Mouse (Mus musculus): ENCODE measurements around the gene Mrpl34. TPM values are rescaled to one million over a fixed set of nuclear protein-coding genes. Genes with fewer than 3 reads are reported as not detected.
"Not testable (repeated sequence)": the region's sequence is repeated elsewhere in the genome, so short reads cannot be mapped to it uniquely, and the experiment has no call there.

Mrpl34 gene
- polyA plus RNA-seq (2017; shearing (Covaris generic)), result 10 to 100 TPM; 65.1 to 82.9 TPM

DNA sequence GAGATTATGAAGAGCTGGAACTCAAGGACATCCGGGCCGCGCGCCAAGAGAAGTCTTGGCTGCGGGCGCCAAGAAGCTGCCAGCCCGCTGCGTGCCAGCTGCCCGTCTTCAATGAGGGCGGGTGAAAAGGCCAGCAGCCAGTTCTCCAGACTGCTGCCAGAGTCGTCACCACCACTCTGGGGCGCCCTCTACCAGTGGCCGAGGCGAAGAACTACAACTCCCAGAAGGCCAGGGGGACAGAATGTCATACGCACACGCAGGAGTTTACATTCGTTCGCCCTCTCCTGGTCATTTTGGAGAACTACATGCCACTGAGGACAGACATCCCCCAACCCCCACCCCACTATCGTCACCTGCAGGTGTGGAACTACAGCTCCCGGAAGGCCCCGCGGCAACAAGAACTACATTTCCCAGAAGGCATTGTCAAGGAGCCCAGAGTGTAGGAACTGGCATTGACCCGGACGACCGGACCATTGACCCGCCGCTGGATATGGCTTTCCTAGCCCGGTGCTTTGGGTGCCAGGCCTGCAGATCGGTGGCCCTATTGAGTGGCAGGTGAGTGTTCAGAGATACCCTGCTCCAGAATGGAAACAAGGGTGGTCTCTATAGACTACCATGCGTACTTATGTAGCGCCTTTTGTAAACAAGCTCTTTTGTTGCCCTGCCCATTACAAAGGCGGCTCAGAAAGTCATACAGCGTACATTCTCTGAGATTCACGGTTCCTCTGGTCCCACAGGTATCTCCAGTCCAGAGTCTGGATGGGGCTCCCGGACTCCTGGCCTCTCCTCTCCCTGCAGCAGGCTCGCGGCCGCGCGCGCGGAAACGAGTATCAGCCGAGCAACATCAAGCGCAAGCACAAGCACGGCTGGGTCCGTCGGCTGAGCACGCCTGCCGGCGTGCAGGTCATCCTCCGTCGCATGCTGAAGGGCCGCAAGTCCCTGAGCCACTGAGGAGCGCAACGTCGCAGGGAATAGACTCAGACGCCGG, at the start of gene Mrpl34:
TSS of gene Mrpl34 (plus strand) at position 447 of the 988 bp plus-strand sequence.
- peak; percentile 65 for ATAC-seq

DNA sequence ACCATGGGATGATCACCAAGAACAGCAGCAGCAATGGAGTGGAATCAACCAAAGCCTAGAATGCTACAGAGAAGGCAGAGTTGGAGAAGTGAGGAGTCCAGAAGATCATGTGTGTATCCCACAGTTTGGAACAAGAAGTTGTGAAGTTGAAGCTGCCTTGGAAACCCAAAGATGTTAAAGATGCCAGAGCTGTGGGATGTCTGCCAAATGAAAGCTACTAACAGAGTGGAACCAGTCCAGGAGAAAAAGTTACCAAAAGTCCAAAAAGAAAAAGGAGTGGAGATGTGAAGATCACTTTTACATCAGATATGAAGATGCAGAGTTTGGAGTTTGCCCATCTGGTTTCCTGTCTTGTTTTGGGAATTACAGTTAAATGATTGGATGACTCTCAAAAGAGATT, 42.6 kb upstream of the Mrpl34 start:
- ATAC-seq, result no peak

DNA sequence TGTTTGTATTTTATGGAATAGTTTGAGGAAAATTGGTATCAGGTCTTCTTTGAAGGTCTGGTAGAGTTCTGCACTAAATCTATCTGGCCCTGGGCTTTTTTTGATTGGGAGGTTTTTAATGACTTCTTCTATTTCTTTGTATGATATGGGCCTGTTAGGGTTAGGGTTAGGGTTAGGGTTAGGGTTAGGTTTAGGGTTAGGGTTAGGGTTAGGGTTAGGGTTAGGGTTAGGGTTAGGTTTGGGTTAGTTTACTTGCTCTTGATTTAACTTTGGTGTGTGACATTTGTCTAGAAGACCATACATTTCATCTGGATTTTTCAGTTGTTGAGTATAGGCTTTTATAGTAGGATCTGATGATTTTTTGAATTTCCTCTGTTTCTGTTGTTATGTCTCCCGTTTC, 31.8 kb upstream of the Mrpl34 start:
- not testable (repeated sequence) for ATAC-seq

DNA sequence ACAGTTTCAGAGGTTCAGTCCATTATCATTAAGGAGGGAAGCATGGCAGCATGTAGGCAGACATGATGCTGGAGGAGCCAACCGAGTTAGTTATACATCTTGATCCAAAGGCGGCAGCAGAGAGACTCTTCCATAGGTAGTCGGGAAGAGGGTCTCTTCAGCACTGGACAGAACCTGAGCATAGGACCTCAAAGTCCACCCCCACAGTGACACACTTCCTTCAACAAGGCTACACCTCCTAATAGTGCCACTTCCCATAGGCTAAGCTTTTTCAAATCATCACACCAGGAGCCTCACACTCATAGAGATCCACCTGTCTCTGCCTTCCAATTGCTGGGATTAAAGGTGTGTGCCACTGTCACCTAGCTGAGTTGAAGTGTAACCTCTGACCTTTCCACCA, 27.7 kb upstream of the Mrpl34 start:
- no peak for ATAC-seq

DNA sequence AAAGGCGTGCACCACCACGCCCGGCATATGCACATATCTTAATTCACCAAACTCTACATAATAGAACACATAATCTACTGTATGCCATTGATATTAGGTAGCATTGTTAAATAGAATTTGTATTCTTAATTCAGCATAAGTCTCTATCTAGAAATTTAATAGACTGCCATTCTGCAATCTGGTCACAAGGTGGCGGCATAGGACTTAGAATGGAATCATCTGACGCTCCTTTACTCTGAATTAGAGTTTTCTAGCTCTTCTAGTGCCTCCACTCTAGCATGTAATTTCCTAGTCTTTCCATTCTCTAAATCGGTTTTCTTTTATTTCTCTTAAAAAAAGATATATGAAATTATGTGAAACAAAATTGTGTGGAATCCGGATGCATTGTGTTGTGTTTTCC, 23.4 kb upstream of the Mrpl34 start:
- ATAC-seq, result peak; percentile 74

DNA sequence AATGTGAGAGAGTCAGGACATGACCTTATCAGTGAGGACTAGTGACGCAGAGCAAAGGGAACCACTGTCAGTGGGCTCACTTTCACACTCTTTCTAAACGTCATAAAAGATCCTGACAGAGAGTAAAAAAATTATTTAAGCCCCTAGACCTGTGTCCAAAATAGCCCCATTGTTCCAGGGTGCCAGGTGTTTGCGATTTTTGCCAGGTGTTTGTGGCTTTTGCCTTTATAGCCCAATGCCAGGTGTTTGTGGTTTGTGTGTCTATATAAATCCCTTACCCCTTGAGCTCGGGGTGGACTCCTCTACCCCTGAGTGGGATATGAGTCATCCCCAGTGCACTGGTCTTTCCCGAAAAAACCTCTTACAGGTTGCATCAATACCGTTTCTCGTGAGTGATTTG, 19.7 kb upstream of the Mrpl34 start:
- no peak for ATAC-seq

DNA sequence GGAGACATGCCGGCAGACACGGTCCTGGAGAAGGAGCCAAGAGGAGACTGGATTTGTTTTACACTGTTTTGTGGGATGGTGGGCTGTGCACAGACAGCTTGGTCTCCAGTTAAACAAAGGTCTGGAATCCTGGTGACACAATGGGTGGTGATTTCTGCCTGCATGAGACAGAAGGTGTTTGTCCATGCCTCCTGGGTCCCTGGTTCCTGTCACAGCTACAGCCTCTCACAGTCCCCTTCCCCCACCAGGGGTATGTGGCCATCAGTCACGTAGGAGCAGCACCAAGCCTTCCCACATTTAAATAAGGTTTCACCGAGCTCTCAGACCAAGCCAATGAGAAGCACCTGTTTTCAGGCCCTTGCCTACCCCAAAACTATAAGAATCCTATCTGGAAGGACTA, 13.4 kb upstream of the Mrpl34 start:
- ATAC-seq, result no peak

DNA sequence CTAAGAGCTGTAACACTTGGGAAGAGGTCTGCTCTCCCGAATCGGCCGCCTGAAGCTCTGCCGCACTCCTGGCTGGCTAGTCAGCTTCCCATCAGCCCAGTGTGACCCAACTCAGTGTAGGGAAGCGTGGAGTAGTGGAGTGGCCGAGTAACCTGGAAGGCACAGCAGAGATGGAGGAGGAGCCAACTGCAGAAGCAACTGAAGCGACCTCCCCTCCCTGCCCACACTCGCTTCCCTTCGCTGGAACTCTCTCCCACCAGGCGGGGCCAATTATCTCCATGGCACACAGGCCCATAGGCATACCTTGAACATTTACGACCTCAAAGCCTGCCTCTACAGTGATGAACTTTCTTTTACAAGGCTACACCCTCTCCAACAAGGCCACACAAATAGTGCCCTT, 13.0 kb upstream of the Mrpl34 start:
- ATAC-seq, result no peak

DNA sequence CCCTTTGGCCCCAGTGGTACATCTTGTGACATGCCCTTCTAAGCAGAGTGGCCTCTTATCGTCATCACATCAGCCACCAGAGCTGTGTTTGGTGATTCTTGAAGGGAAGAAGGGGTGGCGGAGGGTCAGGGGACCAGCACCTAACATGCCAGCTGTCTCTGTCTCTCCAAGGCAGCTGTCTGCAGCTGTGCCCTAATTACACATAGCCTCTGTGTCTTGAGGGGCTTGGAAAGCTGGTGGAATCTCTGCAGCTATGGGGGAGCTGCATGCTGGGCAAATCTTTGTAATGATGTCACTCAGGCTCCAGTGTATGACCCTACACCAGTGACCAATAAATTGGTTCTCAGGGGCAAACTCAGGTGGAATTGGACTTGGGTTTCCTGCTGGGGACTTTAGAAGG, 12.1 kb upstream of the Mrpl34 start:
- no peak for ATAC-seq

DNA sequence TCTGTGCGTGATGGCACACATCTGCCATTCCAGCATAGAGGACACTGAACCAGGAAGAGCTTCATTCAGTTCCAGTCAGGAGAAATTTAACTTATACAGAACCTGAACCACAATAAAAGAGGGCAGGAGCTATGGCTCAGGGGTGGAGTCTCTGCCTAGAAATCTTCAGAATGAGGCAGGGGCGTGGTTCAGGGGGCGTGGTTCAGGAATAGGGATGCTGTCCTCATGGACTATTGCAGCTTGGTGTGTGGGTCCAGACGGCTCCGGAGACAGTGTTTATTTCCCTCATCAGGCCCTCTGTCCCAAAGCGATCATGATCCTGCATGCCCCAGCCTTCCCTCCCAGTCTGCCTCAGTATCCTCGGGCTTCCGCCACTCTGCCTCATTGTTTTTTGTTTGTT, 10.1 kb upstream of the Mrpl34 start:
- no peak for ATAC-seq

DNA sequence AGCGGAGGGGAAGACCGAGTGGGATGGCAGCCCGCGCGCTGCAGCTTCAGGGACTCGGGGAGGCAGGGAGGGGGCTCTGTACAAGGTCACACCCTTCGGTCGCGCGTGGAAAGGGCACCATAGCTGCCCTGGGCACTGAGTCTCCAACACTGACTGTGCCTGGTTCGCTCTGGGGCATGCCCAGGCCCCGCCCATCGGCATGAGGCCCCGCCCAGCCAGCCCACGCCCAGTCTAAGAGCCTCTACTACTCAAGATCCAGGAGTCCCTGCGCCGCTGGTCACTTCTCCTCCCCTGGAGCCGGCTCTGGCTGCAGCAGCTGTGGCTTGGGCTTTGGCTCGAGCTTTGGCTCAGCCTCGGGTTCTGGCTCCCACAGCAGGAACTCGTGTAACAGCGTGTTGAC, 7.9 kb upstream of the Mrpl34 start:
- no peak for ATAC-seq

DNA sequence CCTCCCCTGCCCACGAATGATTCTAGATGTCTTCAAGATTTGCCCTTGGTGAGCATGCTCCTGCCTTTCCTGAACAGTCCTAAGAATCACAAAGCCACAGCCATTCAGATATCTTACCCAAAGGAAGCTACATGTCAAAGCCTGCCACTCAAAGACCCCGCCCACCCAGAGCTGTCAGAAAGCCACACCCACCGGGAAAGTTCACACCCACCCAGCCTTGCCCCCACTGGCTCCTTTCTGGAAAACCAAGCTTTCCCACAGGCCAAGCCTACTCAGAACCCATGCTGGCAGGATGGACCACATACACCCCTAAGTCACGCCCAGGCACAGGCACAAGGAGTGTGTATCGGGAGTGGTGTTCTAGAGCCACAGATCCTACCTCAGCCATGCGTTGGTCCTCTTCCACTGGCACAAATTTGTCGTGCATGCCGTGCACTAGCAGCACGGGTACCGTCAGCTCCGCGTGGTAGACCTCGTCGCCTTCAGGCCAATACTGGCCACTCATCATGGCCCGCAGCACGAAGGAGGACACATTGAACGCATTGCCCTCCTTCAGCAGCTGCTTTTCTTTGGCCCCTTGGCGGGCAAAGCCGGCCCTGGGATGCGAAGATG, 7.0 kb upstream of the Mrpl34 start:
- ATAC-seq, result no peak

DNA sequence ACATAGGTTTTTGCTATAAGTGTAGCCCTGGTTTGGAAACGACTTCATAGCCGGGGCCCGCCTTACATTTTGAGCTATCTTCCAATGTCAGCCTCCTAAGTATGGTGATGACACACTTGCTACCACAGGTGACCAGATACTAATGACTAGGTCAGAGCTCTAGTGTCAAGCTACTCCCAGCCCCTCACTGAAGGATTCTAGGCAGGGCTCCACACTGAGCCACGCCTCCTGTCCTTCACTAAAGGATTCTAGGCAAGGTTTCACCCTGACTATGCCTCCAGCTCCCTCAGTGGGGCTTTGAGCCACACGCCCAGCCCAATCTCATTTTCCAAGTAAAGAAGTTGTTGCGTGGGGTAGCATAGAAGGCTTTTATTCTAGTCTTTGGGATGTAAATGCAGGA, 4.0 kb upstream of the Mrpl34 start:
- no peak for ATAC-seq

DNA sequence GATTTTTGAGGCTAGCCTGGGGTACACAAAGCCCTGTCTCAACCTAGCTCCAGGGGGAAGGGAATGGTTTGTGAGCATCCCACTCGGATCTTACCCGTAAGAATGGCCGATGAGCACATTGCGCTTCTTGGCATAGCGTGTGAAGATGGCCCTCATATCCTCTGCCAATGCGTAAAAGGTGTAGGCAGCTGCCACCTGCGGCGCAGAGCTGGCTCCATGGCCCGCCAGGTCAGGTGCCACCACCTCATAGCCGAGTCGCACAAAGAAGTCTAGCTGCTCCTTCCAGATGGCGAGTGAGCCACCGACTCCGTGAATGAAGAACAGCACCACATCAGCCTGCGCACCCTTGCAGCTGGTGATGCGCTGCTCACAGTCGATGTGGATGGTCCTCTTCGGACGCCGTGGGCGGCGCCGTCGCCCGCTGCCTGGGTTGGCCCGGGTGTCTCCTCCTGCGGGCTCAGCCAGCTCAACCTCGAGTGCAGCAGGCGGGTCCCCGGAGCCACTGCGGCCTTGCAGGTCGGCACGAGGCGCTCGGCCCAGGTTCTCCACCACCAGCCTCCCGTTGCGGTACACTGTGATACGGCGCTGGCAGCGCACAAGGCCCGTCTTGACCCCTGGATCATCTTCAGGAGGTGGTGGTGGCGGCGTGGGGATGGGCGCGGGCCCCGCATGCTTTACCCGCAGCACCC, 3.5 kb upstream of the Mrpl34 start:
- ATAC-seq, result no peak

DNA sequence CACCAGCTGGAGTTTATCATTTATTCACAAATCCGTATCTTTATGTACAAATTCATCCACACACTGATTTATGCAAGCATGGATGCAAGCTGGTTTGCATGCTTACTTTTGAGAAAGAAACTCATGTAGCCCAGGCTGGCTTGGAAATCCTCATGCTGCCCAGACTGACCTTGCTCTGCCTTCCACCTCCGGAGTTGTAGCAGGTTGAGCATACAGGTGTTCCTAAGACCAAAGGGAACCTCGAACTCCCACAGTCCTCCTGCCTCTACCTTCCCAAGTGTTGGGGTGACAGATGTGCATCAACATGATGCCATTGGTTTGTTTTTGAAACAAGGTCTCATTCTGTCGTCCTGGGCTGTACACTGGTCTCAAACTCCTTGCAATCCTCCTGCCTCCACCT, 2.6 kb upstream of the Mrpl34 start:
- ATAC-seq, result no peak

DNA sequence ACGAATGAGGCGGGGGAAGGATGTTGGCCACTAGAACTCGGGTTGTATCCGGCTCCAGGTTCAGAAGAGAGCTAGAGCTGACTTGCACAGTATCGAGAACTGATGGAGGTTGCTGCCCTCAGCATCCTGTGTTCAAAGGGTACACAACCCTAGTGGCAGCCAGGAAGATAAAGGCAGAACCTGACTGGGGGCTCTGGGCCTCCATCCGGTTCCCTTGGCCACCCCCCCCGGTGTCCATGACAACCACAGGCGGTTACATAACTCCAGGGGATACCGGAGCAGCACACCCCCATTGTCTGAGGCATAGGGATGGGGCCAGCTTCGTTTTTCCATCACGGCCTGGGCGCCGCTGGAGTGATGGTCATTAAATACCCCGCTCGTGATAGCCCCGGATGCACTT, 2.0 kb upstream of the Mrpl34 start:
- ATAC-seq, result peak; percentile 81

DNA sequence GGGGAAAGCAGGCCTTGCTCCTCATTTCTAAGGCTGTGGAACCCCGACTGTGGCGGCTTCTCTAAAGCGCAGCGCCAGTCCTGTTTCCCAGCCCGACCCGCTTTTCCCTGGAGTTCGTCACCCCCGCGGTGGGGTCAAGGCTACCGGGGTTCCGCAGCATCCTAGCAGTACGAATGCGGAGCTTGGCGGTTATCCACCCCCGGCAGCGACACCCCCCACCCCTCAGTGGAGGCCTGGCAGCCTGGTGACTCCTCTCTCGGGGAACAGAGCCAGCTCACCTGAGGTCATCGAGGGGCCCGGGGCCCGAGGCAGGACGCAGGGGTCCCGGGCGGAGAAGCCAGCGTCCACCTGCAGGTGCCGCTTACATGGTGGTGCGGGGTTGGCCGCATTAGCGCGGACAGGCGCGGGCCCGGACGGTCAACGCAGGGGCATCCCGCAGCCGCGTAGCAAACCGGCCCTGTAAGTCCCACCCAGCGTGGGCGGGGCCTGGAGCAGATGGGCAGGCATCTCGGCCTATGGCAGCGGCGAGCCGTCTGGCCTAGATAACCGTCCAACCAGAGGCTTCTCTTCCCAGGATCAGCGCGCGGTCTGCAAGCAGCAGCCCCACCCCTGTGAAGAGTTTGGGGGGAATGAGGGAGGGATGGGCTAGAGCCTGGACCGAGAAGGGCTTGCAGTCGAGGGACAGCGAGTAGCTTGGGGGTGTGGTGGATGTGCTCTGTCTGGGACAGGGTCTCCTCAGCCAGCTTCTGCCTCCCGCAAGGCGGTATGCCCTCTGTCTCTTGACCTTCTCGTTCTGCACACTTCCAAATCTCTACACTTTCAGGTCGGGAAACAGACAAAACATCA, 1.3 kb upstream of the Mrpl34 start, which contains the start of gene Abhd8:
TSS of gene Abhd8 (minus strand) at position 468 of the 846 bp plus-strand sequence.
- peak; percentile 42 for ATAC-seq

DNA sequence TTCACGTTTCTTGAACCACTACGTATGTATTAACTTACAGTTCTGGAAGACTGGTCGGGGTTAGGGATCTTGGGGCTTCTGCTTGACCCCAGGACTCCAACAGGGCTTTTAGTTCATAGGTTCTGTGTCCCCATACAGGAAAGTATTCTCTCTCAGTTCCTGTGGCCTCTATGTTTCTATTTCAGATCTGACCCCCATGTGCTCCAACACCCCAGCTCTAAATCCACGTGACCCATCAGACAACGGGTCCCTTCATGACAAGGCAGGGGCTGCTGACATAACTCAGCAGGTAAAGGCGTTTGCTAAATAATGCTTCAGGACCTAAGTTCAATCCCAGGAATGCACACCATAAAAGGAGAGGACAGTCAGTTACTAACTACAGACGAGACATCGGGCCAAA, 974 bp downstream of the Mrpl34 start:
- ATAC-seq, result no peak

DNA sequence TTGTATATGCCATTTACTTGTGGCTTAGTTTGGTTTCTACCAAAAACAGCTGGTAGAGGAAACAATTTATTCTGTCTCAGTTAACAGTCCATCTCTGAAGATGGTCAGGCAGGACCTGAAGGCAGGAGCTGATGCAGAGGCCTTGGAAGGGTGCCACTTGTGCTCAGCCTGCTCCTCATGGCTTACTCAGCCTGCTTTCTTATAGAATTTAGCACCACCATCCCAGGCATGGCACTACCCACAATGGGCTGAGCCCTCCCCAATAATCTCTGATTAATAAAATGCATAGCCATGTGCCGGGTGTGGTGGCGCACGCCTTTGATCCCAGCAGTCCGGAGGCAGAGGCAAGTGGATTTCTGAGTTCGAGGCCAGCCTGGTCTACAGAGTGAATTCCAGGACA, 1.4 kb downstream of the Mrpl34 start:
- no peak for ATAC-seq

DNA sequence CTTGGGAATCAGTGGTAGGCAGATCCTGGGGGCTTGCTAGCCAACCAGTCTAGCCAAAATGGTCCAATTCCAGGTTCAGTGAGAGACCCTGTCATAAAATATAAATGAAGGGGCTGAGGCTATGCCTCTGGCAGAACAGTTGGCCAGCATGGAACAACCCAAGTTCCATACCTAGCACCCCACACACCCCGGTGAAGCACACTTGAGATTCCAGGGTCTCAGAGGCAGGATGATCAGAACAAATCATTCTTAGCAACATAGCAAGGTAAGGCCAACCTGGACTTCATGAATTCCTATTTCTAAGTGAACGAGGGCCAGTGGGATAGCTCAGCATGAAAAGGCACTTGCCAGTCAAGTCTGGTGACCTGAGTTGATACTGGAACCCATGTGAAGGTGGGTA, 2.4 kb downstream of the Mrpl34 start:
- no peak for ATAC-seq

DNA sequence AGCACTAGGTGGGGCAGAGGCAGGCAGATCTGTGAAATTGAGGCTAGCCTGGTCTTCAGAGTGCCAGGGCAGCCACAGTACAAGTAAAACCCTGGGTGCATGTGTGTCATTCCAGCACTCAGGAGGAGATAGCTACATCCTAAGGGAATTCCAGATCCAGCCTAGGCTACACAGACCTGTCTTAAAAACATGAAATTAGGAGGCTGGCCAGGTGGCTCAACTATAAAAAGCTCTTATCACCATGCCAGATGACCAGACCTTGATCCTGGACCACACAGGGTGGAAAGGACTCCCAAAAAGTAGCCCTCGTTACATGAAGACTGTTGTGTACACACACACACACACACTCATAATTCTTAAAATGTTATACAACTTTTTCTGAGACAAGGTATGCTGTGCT, 3.2 kb downstream of the Mrpl34 start:
- no peak for ATAC-seq

DNA sequence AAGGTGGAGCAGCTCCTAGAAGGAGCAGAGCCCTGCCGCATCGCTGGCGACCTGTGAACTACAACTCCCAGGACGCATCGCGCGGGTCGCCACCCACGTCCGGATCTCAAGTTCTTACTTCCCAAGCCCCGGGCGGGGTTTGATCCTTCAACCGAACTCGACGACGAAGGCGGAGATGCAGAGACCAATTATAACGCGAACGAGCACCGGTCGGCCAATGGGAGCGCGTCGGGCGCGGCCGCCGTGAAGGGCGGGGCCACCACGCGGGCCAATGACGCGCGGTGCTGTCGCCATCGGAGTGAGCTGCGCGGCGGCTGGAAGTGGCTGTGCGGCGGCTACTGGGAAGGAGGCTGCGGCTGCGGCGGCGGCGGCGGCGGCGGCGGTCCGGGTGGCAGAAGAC, 4.2 kb downstream of the Mrpl34 start, which contains the start of gene Dda1:
TSS of gene Dda1 (plus strand) at position 284 of the 400 bp plus-strand sequence.
- ATAC-seq, result peak; percentile 82
